Mouse (Mus musculus) cerebellum, adult 2 months (tissue): Measurements from ENCODE around the gene Galnt7.

Source experiments
- CTCF ChIP-seq: fragments of 200-500 bp; IDR thresholded peaks from 2 replicates; pipeline ENCODE4 v1.5.1; 2011; ENCODE audit warnings: low read depth, mild to moderate bottlenecking, control low read depth, low read length, moderate library complexity, borderline replicate concordance; ENCODE audit not compliant: insufficient read depth
- POLR2A ChIP-seq: fragments of 200-500 bp; IDR thresholded peaks from 2 replicates; pipeline ENCODE4 v1.6.1; 2011; ENCODE audit warnings: low read length, control low read depth, borderline replicate concordance; ENCODE audit not compliant: insufficient read depth

DNA sequence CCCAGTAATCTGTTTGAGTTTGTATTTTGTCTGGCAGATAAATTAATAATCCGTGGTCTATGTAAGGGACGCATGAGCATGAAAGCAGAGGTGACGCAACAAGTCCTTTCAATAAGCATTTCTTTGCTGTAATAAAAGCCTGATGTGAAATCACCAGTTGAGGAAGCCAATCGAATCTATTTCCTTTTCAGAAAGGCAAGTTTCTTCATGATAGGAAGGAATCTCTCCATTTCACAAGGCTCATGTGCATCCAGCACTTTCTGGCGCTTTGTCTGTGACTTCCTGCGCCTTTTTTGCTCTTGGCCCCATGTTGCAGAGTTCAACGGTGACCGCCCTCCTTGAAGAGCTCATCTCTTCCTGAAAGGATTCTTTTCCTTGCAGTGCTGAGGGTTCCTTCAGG, 173.1 kb downstream of the Galnt7 start:
- no peak for TF ChIP-seq POLR2A
- TF ChIP-seq CTCF, result no peak
